Mouse (Mus musculus) induced T-regulatory cell, adult 2 months (primary cell): ENCODE measurements around the gene Ppcs.

Source experiments
- DNase-seq: peaks from one replicate; pipeline ENCODE4 v3.0.0-alpha.2; 2012; ENCODE audit warnings: low read depth

Gene Ppcs

DNA sequence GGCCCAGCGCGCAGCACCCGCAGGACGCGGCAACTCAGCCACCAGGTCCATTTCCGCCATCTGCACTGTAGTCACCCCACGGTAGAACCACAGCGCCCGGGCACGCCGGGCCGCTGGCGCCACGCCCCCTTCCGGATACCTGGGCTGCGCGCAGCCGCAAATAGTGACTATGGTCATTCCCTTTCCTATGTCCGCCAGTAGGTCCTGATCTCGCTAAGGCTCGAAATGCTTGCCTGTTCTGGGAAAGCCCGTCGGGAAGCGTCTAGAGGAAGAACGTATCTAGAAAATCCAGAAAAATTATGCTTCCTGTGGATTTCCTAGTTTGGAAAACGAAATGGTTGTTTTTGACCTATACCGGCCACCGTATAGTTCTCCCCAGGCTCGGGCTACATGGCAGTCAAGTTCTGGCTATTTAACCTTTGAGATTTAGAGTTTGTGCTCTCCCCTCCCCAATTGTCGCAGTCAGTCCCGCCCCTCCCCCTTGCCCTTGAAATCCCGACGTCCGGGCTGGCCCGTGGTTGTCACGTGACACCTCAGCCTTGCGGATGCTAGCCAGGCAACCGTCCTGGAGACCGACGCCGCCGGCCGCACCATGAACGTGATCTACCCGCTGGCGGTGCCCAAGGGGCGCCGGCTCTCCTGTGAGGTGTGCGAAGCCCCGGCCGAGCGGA, at the start of gene Ppcs, which contains the start of gene Zmynd12:
Ppcs (minus strand) TSS at position 127 of the 671 bp plus-strand sequence.
Zmynd12 (plus strand) TSS at position 521 of the 671 bp plus-strand sequence.
- DNase-seq = peak; percentile 95

DNA sequence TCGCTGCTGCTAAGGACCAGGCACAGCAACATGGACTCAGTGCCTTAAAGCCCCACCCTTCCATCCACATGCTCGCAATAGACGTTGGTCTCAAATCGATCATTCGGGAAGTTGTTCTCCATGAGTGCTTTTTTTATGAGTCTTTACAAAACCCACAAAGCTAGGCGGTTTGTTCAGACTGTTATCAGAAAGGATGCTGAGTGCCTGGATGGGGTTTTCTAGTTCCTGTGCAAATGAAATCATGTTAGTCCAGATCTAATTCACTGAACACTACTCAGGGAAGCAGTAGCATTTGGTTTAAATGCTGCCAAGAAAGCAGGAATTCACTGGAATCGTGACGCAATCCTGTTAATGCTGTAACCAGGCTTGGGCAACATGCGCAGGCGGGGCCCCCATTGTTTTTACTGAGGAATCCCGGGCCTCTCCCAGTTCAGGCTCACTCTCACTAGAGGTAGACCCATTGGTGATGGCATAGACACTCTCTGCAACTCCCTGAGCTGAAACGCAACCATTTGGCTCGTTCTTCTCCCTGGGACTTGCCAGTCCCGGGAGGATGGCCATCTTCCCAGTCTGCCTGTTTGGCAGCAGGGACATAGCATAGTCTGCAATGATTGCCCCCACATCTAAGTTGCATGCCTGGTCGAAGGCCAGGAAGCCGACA, 45.6 kb upstream of the Ppcs start:
- no peak for DNase-seq

DNA sequence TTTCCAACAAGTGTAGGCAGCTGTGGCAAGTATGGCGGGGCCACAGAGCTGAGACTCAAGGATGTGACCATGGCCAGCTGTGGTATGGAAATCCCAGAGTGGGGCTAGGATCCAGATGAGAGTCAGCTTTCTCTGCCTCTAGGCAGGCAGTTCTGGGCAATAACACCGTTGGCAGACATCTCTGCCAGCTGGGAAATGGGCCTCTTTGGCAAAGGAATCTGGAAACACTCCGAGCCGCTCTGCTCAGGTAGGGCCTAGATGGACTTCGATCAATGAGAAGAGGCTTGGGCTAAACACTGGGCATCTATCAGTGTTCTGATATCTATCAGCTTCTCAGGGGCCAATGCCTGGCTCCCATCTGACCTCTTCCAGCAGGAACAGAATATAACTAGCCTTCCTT, 43.6 kb upstream of the Ppcs start:
- no peak for DNase-seq

DNA sequence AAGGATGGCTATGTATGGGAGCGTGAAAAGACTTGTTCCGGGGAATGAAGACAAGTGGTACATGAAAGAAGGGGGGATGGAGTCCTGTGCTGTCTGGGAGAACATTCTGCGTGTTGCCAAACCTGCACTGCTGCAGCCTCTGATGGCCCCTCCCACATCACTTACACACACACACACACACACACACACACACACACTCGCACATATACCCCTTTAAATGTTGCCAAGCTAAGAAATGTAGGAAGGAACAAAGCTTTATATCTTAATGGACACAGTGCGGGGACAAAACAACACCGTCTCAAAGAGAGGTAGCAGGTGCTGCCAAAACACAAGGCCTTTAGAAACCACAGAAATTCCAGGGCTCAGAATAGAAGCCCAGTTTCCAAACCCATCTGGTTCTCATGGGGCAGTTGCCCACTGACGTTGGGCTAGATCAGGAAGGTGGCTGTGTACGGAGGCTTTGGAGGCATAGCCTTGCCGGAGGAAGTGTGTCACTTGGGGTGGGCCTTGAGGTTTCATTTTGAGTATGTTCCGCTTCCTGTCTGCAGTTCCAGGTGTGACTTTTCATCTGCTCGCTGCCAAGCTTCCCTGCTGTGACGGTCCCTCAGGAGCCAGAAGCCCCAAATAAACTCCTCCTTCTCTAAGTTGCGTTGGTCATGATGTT, 41.7 kb upstream of the Ppcs start:
- peak; percentile 86 for DNase-seq

DNA sequence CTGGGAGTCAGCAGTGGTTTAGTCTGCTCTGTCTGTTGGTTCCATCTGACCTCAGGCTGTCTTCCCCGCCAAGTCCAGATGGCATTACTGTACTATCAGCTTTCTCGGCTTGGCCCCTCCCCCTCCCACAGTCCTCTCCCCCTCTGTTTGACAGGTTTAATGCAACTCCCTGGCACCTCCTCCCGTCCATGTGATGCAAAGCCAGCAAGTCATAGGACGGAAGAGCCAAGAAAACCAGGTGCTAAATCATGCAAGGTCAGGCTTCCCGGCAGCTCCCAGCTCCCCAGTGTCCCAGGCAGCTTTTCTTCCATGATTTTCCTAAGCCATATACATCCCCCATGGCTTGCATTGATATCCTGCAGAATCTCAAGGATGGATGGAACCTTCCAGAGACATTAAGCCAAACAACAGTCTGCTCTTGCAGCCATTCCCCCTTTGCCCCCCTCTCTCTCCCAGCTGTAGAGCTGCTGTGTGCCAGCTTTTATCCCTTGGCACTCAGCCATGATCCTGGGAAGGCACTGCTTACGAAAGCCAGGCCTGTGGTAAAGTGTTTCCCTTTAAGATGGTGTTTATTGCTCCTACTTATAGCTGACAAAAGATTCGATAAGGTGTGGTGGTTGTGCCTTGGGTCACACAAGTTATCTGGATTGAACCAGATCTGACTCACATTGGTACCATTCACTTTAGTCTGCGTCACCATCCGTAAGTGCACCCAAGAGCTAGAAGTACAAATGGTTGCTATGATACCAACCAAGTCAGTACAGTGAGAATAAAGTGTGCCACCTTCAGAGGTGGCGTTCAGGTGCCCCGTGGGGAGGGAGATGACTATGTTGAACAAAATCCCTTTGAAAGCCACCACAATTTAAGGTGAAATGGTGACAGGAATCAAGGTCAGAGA, 40.9 kb upstream of the Ppcs start:
- peak; percentile 49 for DNase-seq

DNA sequence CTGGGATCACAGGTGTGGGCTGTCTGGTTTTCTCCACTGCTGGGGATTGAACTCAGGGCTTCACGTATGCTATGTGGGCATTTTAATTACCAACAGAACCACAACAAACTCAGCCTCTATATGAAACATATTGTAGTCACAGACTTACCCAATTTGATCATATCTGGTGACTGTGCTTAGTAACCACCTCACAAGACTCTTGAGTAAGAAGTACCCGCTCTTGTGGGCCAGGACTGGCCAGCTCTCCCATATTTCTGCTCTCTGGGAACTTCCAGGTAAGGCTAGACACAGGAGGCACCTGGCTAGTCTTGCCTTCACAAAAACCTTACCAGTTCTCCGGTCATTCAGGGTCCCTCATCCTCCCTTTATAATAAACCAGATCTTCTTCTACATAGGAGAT, 40.2 kb upstream of the Ppcs start:
- peak; percentile 8 for DNase-seq

DNA sequence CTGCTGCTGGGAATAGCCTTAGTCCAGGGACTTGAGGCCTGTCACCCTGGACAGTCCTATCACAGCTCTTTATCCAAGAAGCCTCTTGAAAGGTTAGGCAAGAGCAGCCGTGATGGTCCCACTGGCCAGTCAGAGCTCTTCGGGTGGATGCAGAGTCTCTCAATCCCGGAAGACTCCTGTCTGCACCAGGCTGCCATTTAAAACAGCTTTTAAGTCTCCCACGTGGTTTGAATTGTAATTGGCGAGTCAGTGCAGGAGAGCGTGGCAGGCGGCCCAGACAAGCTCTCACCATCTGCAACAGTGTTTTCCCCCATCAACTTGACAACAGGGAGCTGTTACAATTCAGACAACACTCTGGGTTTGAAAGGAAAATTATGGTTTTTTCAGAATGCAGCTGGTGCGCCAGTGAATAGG, 38.5 kb upstream of the Ppcs start:
- DNase-seq = no peak

DNA sequence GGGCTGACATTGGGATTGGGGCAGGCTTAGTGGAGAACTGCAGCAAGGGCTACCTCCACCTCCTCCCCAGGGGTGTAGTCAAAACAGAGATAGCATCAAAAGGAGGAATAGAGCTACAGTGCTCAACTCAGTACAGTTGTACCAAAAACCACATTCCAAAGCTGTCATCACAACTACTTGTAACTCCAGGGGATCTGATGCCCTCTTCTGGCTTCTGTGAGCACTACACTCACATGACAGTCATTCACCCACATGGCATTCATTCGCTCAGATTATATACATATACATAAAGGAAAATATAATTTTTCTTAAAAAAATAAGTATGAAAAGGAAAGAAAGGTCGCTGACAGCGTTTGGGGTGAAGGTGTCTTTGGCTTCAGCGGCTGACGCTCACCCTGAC, 38.1 kb upstream of the Ppcs start:
- peak; percentile 59 for DNase-seq

DNA sequence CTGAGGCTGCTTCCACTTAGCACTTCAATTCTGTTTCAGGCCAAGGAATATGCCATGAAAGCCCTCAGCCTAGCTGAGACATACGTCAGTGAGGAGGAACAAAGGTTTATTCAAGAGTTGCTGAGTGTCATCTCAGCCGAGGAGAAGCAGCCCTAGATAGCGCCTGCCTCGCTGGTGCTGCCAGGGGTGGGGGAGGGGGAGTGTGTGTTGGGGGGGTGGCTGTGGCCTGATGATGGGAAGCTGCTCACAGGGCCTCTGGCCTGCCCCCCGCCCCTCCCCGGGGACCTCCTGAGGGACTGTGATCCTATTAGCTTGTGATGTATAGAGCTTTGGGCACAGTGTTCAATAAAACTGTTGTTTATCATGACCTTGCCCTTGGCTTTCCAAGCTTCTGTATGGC, 31.3 kb upstream of the Ppcs start:
- no peak for DNase-seq

DNA sequence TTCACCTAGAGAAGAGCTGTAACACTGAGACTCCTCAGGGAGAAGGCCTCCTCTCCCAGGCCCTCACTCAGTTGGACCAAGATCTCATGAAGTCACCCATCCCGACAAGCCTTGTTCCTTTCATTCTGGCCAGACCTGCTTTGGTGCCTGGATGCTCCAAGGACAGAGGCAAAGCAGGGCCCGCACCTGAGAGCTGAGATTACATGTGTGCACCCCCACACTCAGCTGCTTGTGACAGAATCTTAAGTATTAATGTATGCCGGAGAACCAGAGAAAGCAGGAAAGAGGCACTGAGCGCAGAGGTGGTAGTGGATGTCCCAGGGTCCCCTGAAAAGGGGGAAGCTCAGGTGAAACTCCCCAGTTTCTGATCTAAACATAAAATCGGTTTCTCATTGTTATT, 30.9 kb upstream of the Ppcs start:
- DNase-seq = no peak

DNA sequence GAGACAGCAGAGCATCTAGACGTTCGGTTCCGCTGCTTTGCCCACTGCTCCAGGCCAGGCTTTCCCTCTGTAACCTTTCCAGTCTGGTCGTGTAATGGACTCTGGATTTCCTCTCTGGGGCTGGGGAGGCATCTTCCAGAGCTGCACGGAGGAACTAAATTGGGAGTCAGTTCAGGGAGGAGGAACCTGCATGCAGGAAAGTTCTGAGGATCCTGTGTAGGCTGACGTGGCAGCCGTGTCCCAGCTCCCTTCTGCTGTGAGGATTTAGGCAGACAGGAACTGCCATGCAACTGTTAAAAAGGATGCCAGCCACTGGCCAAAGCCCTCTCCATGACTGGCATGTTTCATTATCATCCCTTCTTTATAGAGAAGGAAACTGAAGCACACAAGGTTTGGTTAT, 28.2 kb upstream of the Ppcs start:
- DNase-seq = no peak

DNA sequence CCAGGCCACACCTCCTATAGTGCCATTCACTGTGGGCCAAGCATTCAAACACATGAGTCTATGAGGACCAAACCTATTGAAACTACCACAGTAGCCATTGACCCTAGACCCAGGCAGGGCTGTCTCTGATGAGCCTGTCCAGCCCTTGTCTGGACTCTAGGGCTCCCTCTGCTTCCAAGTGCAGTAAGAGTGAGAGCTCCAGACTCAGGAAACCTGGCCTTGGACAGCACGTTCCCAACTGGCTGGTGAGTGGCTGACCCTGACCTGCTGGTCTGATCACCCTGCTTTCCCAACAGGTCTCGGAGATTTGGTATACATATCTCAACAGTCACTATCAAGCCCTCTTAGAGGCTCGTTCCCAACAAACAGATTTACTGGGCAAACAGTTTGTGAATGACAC, 25.6 kb upstream of the Ppcs start:
- no peak for DNase-seq

DNA sequence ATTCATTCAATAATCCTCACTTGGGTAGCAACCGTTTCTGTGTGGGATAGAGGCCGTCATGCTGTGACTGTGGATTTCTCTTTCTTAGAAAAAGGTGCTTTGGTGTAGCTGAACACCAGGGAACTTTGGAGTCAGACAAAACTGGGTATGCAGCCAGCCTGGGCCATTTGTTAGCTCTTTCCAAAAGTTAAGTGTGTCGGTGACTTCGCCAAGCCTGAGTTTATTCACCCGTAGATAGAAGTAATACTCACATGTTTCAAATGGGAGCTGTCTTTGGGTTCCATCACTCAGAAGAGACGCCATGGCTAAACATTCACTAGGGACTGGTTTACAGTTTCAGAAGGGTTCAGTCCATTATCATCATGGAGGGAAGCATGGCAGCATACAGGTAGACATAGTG, 25.0 kb upstream of the Ppcs start:
- DNase-seq = no peak

DNA sequence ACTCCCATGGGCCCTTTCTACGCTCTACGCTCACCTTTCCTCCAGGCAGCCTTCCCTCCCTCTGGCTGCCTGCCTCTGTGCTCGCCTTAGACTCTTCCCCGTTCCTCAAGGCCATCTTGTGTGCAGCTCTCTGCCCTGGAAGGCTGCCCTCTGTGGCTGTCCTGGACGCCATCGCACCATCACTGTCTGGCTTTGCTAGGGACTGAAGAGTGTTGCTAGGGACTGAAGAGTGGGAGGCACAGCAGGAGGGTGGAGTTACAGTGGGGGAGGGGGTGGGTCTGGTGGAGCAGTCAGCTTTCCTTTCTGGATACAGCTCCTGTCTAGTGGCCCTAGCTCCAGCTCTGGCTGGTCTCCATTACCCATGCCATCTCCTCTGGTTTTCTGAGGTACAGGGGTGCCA, 20.3 kb upstream of the Ppcs start:
- DNase-seq = no peak

DNA sequence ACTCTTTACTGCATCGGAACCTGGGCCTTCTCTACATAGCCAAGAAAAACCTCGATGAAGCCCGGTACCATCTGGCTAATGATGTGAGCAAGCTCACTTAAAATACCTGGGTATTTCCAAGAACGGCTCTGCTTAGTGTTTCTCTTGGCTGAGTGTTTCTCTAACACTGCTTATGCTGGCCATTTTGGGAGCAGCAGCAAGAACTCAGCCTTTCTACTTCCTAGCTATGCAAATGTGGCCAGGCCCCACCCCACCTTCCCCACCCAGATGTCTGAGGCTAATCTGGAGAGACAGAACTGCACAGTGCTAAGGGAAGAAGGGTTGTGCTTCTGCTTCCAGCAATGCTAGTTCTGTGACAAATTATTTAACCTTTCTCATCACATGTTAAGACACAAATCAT, 19.6 kb upstream of the Ppcs start:
- DNase-seq = no peak

DNA sequence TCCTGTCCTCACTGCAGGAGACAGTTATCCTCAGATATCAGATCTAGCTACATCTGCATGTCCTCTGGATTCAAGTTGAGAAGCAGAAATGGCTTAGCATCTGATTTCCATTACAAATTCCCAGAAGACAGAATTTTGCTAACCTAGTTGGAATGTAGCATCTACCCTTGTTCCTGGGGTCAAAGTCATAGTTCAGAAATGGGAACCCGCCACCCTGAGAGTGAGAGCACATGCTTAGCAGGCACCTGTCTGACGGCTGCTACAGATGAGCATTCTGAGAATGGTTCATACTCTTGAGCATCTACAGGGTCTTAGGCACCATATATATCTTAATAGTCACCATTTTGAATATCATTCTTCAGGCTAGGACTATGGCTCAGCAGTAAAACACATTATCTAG, 15.7 kb upstream of the Ppcs start:
- DNase-seq = no peak

DNA sequence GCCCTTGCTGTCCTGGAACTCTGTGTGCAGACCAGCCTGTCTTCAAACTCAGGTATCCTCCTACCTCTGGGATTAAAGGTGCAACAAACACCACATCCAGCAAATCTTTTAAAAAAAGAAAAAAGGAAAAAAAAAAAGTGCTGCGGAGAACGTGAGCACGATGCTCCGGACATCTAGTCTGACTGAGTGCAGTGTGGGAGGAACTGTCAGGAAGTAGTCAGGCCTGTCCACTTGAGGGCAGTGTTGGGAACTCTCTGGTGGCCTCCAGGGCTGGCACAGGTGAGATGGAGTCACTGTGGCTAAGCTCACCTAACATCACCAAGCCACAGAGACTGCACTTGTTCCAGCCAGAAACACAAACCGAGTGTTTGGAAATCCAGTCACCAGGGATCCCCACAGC, 8.5 kb upstream of the Ppcs start:
- DNase-seq = peak; percentile 78

DNA sequence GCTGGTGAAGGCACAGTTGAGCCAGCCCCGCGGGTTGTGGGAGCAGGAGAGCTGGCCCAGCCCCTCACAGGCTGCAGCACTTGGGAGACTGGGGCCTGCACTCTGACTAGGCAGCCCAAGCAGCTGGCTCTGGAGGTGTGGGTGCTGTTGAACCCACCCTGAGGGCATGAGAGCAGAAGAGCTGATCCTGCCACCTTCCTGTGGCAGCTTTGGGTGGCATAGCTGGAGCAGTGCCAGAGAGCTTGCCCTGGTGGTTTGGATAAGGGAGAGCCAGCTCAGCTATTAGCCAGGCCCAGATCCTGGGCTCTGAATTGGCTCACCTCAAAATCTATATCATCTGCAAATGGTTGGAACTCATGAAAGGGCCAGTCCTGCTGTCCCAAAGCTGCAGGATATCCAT, 5.5 kb upstream of the Ppcs start:
- DNase-seq = no peak

DNA sequence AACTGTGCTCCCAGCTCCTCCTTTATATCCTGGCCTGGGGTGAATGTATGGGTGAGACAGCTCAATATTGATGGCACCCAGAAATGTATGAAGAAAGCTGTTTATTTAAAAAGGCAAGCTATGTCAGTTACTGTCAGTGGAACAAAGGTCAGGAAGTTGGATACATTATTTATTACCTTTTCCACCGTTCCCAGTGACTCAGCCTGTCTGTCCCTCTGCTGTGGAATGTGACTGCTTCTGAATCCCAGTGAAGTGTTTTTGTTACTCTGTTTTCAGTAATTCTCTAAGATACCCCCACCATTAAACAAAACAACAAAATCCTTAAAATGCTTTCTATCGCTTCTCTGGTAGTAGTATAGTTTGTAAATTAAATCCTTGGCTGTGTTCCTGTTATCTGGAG, 3.4 kb upstream of the Ppcs start:
- DNase-seq = no peak

DNA sequence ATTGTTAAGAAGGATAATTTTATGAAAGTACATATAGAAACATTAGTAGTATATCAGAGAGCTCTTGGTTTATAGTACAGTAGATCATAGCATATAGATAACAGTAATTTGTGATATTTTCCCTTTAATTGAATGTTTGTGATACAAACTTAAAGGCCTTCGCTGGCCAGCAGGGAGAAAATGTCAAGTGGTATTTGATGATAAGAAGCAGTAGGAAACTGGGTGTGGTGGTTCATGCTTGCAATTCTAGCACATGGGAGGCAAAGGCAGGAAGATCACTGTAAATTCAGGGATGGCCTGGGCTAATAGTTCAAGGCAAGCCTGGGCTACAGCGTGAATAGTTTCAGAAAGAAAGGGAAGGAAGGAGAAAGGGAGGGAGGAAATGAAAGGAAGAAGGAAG, 2.9 kb upstream of the Ppcs start:
- no peak for DNase-seq

DNA sequence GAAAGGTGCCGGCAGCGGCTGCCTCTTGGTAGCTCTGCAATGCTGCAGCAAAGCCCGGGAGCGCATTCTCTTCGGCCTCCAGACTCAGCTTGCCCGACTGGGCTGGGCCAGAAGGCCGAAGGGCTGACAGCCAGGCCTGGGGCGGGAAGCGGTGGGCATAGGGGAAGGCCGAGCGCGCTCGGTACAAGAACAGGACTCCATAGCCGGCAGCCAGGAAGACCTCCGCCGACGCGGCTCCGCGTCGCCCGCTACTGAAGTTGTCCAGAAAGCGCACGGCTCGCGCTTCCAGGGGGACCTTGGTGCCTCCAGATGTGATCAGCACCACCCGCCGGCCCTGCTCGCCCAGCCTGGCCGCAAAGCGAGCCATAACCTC, 313 bp downstream of the Ppcs start:
- DNase-seq = no peak

DNA sequence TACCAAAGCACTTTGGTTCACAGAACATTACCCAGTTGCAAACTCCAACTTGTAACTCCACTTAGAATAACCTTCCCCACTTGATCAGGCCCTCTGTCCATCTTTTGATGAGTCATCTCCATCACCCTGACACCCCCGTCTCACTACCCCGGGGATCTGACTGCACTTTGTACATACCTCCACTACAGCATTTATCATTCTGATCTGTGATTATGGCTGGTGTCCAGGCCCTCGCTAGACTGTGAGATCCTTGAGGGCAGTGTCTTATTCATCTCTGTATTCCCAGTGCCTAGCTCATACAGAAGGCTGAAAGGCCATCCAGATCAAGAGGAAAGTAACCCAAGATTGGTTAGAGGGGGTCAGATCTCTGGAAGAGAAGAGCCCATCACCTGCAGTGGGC, 1.0 kb downstream of the Ppcs start:
- peak; percentile 27 for DNase-seq

DNA sequence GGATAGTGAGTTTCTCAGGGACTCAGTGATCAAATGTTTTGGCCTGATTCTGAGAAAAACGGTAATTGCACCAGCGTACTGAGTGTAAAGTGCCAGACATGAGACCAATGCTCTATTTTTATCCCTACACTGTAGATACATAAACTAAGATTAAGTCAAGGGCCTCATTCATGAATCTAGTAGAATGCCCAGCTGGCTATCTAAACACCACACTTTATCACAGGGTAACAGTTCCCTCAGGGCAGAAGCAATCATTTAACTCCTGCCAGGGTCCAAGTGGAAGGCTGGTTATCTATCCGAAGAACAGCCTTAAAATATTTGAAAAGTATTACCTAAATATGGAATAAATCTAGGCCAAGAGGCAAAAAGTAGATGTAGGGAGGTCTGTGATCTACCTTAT, 4.3 kb downstream of the Ppcs start:
- no peak for DNase-seq
